ENCODE assay signal across 16 mouse cellular contexts in the genomic region with DNA sequence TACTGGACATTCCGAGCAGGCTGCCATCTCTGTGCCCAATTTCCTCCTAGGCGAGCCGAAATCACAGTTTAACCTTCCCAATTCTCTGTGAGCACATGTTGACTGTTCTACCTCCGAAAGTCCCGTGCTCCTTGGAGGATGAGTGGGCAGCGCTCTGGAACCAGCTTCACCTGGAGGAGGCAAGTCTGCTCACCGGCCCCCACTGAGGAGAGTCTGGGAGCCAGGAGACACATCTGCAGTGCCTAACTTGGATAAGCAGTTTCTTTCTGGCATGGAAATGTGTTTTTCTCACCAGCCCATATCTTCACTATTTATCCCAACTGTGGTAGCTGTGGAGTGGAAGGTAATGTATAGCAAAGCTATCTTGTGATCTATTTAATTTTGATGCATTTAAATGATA. TPM values are rescaled to one million over a fixed set of nuclear protein-coding genes. Genes with fewer than 3 reads are reported as not detected.
DNase-seq lines count a peak whose midpoint lies in the region.
"Had no signal": no experiment of that assay in that cellular context is flagged by ENCODE, and none has a peak within 500 bp of the region (broad histone marks: within the 10 kb centered on the region; RNA-seq: fewer than 3 reads in every experiment).

No protein-coding gene starts in this region.

- peak; percentile 48 for DNase-seq in layer of hippocampus, adult 9-11 months
- no peak for DNase-seq in layer of hippocampus, postnatal 36 days
- DNase-seq in right cerebral cortex, postnatal 25 days, result peak; percentile 47
- no peak for DNase-seq in right cerebral cortex, postnatal 36 days (ENCODE audit: low spot score in 2 of 2)
- peak; percentile 15 for DNase-seq in R1 (ENCODE audit: low read depth, low spot score)
- no peak for DNase-seq in gastrocnemius, postnatal 25 days
- DNase-seq: adrenal gland, postnatal 10 days; adrenal gland, postnatal 36 days; cerebellum, adult 11 months; cerebellum, adult 2 months; cerebellum, adult 9-11 months; cerebellum, postnatal 25 days; gastrocnemius, postnatal 36 days; heart, adult 2 months; heart, postnatal 14 days; heart, postnatal 4 days had no signal

RNA-seq across cellular contexts. Expression of gene Dpp4, which starts 54.8 kb away (rescaled TPM):
- total RNA-seq in layer of hippocampus, postnatal 36 days (2021), result under 1 TPM; 0.30 to 0.71 TPM
- total RNA-seq in gastrocnemius, postnatal 25 days (2021), result 1 to 10 TPM; 4.5 to 7.0 TPM

Comparison
In these comparisons a context has a peak if more than half of its experiments do, and no peak if none do; other contexts are left out.
1. DNase-seq: peak in layer of hippocampus, adult 9-11 months (single experiment), right cerebral cortex, postnatal 25 days (single experiment) and R1 (single experiment); none in layer of hippocampus, postnatal 36 days (0 of 2), right cerebral cortex, postnatal 36 days (0 of 2) and gastrocnemius, postnatal 25 days (single experiment).